Mouse (Mus musculus) limb, embryonic 13.5 days (tissue): ENCODE measurements at regions not wholly inside any gene's neighbourhood (a gene's known extent, or its start where the extent isn't known, plus 50 kb on each side); places are given as distances from the start of the nearest gene placed in this dataset.

Source experiments
- ATAC-seq: fragments of 200-750 bp; cut with Nextera tagmentation; 2 replicates; pipeline ENCODE4 v1.8.0; 2017; ENCODE audit warnings: low read depth, moderate number of reproducible peaks, moderate TSS enrichment; ENCODE audit not compliant: low FRiP score
- H3K27ac ChIP-seq: fragments of 300-500 bp; sonication (generic); 2 replicates; pipeline ENCODE4 v1.5.1; 2015; ENCODE audit warnings: inconsistent platforms, mild to moderate bottlenecking, moderate library complexity
- H3K27me3 ChIP-seq: fragments of 300-500 bp; sonication (generic); 2 replicates; pipeline ENCODE4 v1.6.1; 2015; ENCODE audit warnings: mild to moderate bottlenecking, inconsistent platforms
- H3K36me3 ChIP-seq: fragments of 300-500 bp; sonication (generic); 2 replicates; pipeline ENCODE4 v1.6.1; 2015; ENCODE audit warnings: inconsistent platforms, mild to moderate bottlenecking, moderate library complexity
- H3K4me1 ChIP-seq: fragments of 300-500 bp; sonication (generic); 2 replicates; pipeline ENCODE4 v1.6.1; 2015; ENCODE audit warnings: inconsistent platforms
- H3K4me2 ChIP-seq: fragments of 300-500 bp; sonication (generic); replicated peaks from 2 replicates; pipeline ENCODE4 v1.6.1; 2015; ENCODE audit warnings: inconsistent platforms, mild to moderate bottlenecking, moderate library complexity
- H3K4me3 ChIP-seq: fragments of 300-500 bp; sonication (generic); 2 replicates; pipeline ENCODE4 v1.5.1; 2015; ENCODE audit warnings: moderate library complexity, mild to moderate bottlenecking, inconsistent platforms
- H3K9ac ChIP-seq: fragments of 300-500 bp; sonication (generic); 2 replicates; pipeline ENCODE4 v1.6.1; 2015; ENCODE audit warnings: mild to moderate bottlenecking, inconsistent platforms
- H3K9me3 ChIP-seq: fragments of 300-500 bp; sonication (generic); 2 replicates; pipeline ENCODE4 v1.6.1; 2016; ENCODE audit warnings: inconsistent platforms
- WGBS: fragments of 180-500 bp; shearing (Covaris S2); methylation state at CpG from one replicate; pipeline ENCODE4 v1.1.7; 2015; 5-methylcytosine and 5-hydroxymethylcytosine counted together

GRCm38 (mm10) chr8:30289169-30289568 is 2841.7 kb downstream of the Poteg start:
- Histone ChIP-seq H3K4me2 (no peak overlapping the region), H3K9me3 (no peaks in the 10 kb centered on the region), H3K4me1 (no peaks in the 10 kb centered on the region), H3K27me3 (no peaks in the 10 kb centered on the region), H3K9ac (no peak overlapping the region), H3K27ac (no peak overlapping the region), H3K36me3 (no peaks in the 10 kb centered on the region), H3K4me3 (no peak overlapping the region)
- WGBS: 49% methylated on average over 4 of the region's 4 CpGs
- ATAC-seq: no peak

- Histone ChIP-seq H3K4me3 (no peak overlapping the region), H3K9ac (no peak overlapping the region), H3K36me3 (no peaks in the 10 kb centered on the region), H3K27me3 (no peaks in the 10 kb centered on the region), H3K4me1 (no peaks in the 10 kb centered on the region), H3K27ac (no peak overlapping the region), H3K9me3 (no peaks in the 10 kb centered on the region), H3K4me2 (no peak overlapping the region)
- no peak for ATAC-seq
These were observed 2883.7 kb downstream of the Poteg start for GRCm38 (mm10) chr8:30331201-30331600.

- Histone ChIP-seq H3K4me2 (no peak overlapping the region), H3K36me3 (no peaks in the 10 kb centered on the region), H3K27ac (no peak overlapping the region), H3K9ac (no peak overlapping the region), H3K4me1 (no peaks in the 10 kb centered on the region), H3K9me3 (no peaks in the 10 kb centered on the region), H3K4me3 (no peak overlapping the region), H3K27me3 (no peaks in the 10 kb centered on the region)
- ATAC-seq: no peak
- WGBS: 70% methylated on average over 3 of the region's 3 CpGs
These were observed 2885.9 kb downstream of the Poteg start for GRCm38 (mm10) chr8:30333352-30333751.

GRCm38 (mm10) chr8:30359464-30359863 is 2912.0 kb downstream of the Poteg start:
- no peak overlapping the region for H3K4me3 ChIP-seq
- WGBS: 20% methylated on average over 1 of the region's 1 CpGs
- no peaks in the 10 kb centered on the region for H3K27me3 ChIP-seq
- no peak for ATAC-seq
- H3K36me3 ChIP-seq: no peaks in the 10 kb centered on the region
- no peak overlapping the region for H3K9ac ChIP-seq
- no peaks in the 10 kb centered on the region for H3K4me1 ChIP-seq
- H3K9me3 ChIP-seq: no peaks in the 10 kb centered on the region
- H3K4me2 ChIP-seq: no peak overlapping the region
- no peak overlapping the region for H3K27ac ChIP-seq

GRCm38 (mm10) chr8:30365721-30366120 is 2918.3 kb downstream of the Poteg start:
- Histone ChIP-seq H3K36me3 (no peaks in the 10 kb centered on the region), H3K27me3 (no peaks in the 10 kb centered on the region), H3K4me2 (no peak overlapping the region), H3K4me1 (no peaks in the 10 kb centered on the region), H3K27ac (no peak overlapping the region), H3K4me3 (no peak overlapping the region), H3K9ac (no peak overlapping the region), H3K9me3 (no peaks in the 10 kb centered on the region)
- 68% methylated on average over 2 of the region's 2 CpGs for WGBS
- ATAC-seq: no peak

- Histone ChIP-seq H3K4me3 (no peak overlapping the region), H3K4me1 (no peaks in the 10 kb centered on the region), H3K9ac (no peak overlapping the region), H3K27me3 (no peaks in the 10 kb centered on the region), H3K4me2 (no peak overlapping the region), H3K9me3 (no peaks in the 10 kb centered on the region), H3K27ac (no peak overlapping the region), H3K36me3 (no peaks in the 10 kb centered on the region)
- no peak for ATAC-seq
- 72% methylated on average over 2 of the region's 2 CpGs for WGBS
These were observed 2944.5 kb downstream of the Poteg start for GRCm38 (mm10) chr8:30391936-30392335.

- Histone ChIP-seq H3K4me3 (no peak overlapping the region), H3K27ac (no peak overlapping the region), H3K9me3 (no peaks in the 10 kb centered on the region), H3K4me2 (no peak overlapping the region), H3K9ac (no peak overlapping the region), H3K4me1 (no peaks in the 10 kb centered on the region), H3K27me3 (no peaks in the 10 kb centered on the region), H3K36me3 (no peaks in the 10 kb centered on the region)
- no peak for ATAC-seq
- WGBS: 40% methylated on average over 2 of the region's 2 CpGs
These were observed 2989.1 kb upstream of the 5930422O12Rik start for GRCm38 (mm10) chr8:30439423-30439822.

GRCm38 (mm10) chr8:30441821-30442220 is 2986.7 kb upstream of the 5930422O12Rik start:
- Histone ChIP-seq H3K9me3 (no peaks in the 10 kb centered on the region), H3K36me3 (no peaks in the 10 kb centered on the region), H3K27ac (no peak overlapping the region), H3K9ac (no peak overlapping the region), H3K4me1 (no peaks in the 10 kb centered on the region), H3K27me3 (no peaks in the 10 kb centered on the region), H3K4me2 (no peak overlapping the region), H3K4me3 (no peak overlapping the region)
- ATAC-seq: no peak
- WGBS: 91% methylated on average over 1 of the region's 1 CpGs

- H3K4me2 ChIP-seq: no peak overlapping the region
- no peak for ATAC-seq
- no peaks in the 10 kb centered on the region for H3K27me3 ChIP-seq
- H3K9ac ChIP-seq: no peak overlapping the region
- no peak overlapping the region for H3K4me3 ChIP-seq
- 74% methylated on average over 2 of the region's 2 CpGs for WGBS
- no peak overlapping the region for H3K27ac ChIP-seq
- H3K36me3 ChIP-seq: no peaks in the 10 kb centered on the region
- H3K9me3 ChIP-seq: no peaks in the 10 kb centered on the region
- no peaks in the 10 kb centered on the region for H3K4me1 ChIP-seq
These were observed 2984.6 kb upstream of the 5930422O12Rik start for GRCm38 (mm10) chr8:30443874-30444273.

- H3K4me2 ChIP-seq: no peak overlapping the region
- no peaks in the 10 kb centered on the region for H3K4me1 ChIP-seq
- H3K9me3 ChIP-seq: no peaks in the 10 kb centered on the region
- 77% methylated on average over 4 of the region's 4 CpGs for WGBS
- no peak overlapping the region for H3K27ac ChIP-seq
- no peak for ATAC-seq
- H3K4me3 ChIP-seq: no peak overlapping the region
- no peaks in the 10 kb centered on the region for H3K27me3 ChIP-seq
- no peaks in the 10 kb centered on the region for H3K36me3 ChIP-seq
- H3K9ac ChIP-seq: no peak overlapping the region
These were observed 2984.2 kb upstream of the 5930422O12Rik start for GRCm38 (mm10) chr8:30444274-30444673.

GRCm38 (mm10) chr8:30458136-30458535 is 2970.4 kb upstream of the 5930422O12Rik start:
- H3K36me3 ChIP-seq: no peaks in the 10 kb centered on the region
- no peaks in the 10 kb centered on the region for H3K4me1 ChIP-seq
- WGBS: 5% methylated on average over 4 of the region's 4 CpGs
- no peak for ATAC-seq
- no peaks in the 10 kb centered on the region for H3K9me3 ChIP-seq
- H3K4me2 ChIP-seq: no peak overlapping the region
- H3K4me3 ChIP-seq: no peak overlapping the region
- H3K9ac ChIP-seq: no peak overlapping the region
- no peak overlapping the region for H3K27ac ChIP-seq
- H3K27me3 ChIP-seq: no peaks in the 10 kb centered on the region

GRCm38 (mm10) chr8:30482956-30483355 is 2945.6 kb upstream of the 5930422O12Rik start:
- no peak for ATAC-seq
- WGBS: 79% methylated on average over 3 of the region's 3 CpGs
- Histone ChIP-seq H3K4me2 (no peak overlapping the region), H3K36me3 (no peaks in the 10 kb centered on the region), H3K27me3 (no peaks in the 10 kb centered on the region), H3K4me1 (no peaks in the 10 kb centered on the region), H3K9me3 (no peaks in the 10 kb centered on the region), H3K9ac (no peak overlapping the region), H3K4me3 (no peak overlapping the region), H3K27ac (no peak overlapping the region)

GRCm38 (mm10) chr8:30494851-30495355 is 2933.6 kb upstream of the 5930422O12Rik start:
- 76% methylated on average over 6 of the region's 6 CpGs for WGBS
- Histone ChIP-seq H3K4me2 (no peak overlapping the region), H3K36me3 (no peaks in the 10 kb centered on the region), H3K27me3 (no peaks in the 10 kb centered on the region), H3K4me3 (no peak overlapping the region), H3K4me1 (no peaks in the 10 kb centered on the region), H3K9me3 (no peaks in the 10 kb centered on the region), H3K9ac (no peak overlapping the region), H3K27ac (no peak overlapping the region)
- ATAC-seq: no peak
